Mouse (Mus musculus) spleen, postnatal 36 days (tissue): ENCODE results near the gene Hsdl1.

Experiments used
- DNase-seq, 2 experiments: peaks; one replicate each; pipeline ENCODE4 v3.0.0; 2022; ENCODE audit warnings: low spot score in 2 of 2, mixed read lengths in 1 of 2

The Hsdl1 gene

GRCm38 (mm10) chr8:119574437-119575365 is at the start of gene Hsdl1, which contains the start of gene Dnaaf1:
TSS of gene Hsdl1 (minus strand) at chr8:119575183.
TSS of gene Dnaaf1 (plus strand) at chr8:119575235.
- DNase-seq: peak; percentile 94 to 95

- DNase-seq: no peak
These were observed 48.8 kb upstream of the Hsdl1 start for GRCm38 (mm10) chr8:119623744-119624143.

DNA sequence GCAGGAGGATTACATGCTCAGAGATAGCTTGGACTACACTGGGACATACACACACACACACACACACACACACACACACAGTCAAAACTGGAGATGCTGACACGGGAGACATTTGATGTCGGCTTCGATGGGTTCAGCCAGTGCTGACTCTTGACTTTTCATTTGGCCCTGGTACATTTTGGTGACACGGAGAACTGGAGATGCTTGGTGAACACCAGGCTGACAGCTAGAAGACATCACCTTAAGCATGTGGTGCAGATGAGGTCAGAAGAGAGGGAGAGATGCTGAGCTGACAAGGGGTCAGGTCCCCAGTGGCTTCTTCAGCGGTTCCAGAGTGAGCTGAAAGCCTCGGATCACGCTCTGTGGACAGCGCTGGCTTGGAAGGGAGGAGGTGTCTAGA is 48.1 kb upstream of the Hsdl1 start:
- no peak for DNase-seq

GRCm38 (mm10) chr8:119622555-119622954 is 47.6 kb upstream of the Hsdl1 start:
- DNase-seq: no peak

DNA sequence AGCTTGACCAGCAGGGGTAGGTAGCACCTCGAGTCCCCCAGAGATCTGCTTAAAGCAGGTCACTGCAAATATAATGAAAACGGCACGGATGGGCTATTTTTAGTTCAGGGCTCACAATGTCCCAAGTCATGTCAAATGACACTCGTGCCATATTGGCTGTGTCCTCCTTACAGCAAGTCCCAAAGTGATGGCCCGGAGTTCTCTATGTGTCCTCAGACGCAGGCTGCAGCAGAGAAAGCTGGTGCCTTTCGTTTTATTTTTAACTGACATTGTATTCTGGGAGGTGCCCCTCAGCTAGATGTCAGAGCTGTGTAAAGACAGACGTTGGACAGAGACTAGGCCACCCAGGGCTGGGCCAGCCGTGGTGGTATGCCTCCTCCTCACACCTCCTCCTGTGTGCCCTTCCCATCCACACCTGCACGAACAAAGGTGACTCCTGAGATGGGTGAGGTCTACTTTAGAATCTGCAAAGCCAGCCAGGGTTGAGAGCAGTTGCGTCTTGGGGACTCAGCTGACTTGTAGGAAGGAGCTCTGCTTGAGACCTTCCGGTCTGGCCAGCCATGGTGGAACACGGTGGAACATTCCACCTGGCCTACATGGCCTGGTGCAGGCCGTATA is 46.0 kb upstream of the Hsdl1 start:
- no peak for DNase-seq

DNA sequence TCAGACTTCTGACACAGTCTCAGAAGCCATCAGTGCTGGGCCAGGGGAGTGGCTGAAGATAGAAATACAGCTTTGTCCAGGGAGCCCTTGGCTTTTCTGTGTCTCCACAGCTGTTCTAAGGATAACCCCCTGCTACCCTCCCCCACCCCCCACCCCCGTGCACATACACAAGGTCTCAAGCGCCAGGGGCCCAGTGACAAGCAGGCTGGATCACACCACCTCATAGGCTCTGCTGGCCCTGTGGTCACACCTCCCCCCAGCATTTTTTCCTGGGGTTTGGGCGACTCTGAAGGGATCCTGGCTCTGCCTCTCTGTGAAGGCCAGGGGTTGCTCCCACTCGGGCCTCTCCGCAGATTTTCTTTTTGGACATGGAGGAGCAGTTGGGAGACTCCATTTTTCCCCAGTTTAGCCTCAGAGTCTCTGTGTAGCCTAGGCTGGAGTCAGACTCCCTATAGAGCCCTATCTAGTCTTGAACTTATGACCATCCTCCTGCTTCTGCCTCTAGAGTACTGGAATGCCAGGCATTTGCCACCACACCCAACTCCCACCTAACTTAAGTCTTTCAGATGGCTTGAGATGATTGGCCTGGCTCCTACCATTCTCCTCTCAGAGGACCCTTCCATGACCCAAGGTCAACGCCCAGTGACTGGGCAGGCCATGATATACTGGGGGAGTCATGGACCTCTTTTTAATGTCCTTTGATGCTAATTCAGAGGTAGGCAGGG is 45.3 kb upstream of the Hsdl1 start:
- DNase-seq: no peak

- DNase-seq: no peak
These were observed 43.9 kb upstream of the Hsdl1 start for GRCm38 (mm10) chr8:119618887-119619286.

DNA sequence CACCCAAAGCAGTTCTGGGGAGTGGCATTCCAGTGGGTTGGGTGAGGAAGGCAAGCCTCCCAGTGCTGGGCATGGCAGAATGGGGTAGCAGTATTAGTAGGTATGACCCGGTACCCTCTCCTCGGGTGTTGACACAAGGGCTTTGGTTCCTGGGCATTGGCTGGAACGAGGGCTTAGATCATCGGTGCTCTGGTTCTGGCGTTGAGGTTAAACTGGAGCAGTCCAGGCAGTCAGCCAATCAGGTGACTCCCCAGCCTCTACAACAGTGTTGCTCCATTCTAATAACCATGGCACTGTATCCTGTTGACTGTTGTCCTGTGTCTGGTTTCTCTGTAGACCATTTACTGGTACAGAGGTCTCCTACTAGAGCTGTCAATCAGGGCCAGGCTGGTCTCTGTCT is 42.6 kb upstream of the Hsdl1 start:
- no peak for DNase-seq

DNA sequence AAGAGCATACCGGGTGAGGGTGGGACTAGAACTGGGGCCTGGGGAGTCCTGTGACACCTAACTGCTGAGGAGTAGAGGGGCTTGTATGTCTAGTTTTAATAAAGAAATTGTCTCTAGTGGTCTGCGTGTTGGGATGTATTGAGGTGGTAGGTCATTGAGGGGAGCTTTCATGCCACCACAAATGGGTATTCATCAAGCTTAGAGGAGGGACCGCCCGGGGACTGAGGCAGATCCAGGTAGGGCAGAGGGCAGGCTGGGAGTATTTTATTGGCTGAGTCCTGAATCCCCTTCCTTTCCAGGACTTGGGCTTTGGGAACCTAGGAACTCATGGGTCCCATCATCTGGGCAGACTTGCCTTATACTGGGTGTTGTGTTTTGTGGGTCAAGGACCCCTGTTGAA is 41.8 kb upstream of the Hsdl1 start:
- DNase-seq: no peak

DNA sequence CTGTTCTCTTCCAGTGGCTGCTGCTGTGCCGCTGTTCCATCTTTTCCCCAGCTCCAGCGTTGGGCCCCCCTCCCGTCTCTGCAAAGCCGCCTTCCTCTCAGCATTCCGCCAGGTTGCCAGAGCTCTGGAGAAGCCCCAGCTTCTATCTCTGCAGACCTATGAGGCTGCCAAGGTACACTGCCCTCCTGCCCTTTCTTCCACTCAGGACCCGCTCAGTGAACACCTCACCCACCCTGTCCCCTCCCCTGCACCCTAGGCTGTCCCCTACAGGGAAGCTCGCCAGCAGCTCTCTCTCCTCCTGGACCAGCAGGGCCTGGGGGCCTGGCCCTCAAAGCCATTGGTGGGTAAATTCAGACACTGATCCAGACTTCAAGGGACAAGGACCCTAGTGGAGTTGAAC is 41.4 kb upstream of the Hsdl1 start:
- no peak for DNase-seq

GRCm38 (mm10) chr8:119615096-119615495 is 40.1 kb upstream of the Hsdl1 start:
- no peak for DNase-seq

GRCm38 (mm10) chr8:119612471-119612870 is 37.5 kb upstream of the Hsdl1 start, which contains the start of gene Adad2:
TSS of gene Adad2 (plus strand) at chr8:119612747.
- DNase-seq: no peak

DNA sequence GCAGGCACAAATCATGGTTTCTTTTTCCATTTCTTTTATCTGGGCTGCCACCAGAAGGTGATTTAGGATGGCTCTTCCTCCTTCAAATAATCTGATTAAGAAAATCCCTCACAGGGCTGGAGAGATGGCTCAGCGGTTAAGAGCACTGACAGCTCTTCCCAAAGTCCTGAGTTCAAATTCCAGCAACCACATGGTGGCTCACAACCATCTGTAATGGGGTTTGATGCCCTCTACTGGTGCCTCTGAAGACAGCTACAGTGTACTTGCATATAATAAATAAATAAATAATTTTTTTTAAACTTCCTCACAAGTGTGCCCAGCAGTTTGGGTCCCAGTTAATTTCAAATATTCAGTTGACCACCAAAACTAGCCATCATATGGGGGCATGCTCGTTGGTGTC is 31.2 kb upstream of the Hsdl1 start:
- DNase-seq: no peak

DNA sequence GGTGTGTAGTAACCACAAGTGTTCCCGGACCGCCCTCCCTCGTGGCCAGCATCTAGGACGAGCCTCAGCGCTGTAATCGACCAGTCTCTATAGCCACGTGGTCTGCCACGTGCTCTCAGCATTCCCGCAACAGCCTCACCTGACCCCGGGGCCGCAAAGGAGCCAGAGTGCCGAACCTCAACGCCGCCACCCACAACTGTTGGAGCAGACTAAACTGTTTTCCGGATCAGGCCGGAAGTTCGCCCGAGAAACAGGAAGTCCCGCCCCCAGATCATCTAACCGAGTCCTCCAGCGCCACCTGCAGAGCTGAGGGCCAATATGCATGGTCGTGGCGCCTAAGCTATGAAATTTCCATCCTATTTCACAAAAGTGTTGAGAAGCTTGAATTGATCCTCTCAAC is 30.0 kb upstream of the Hsdl1 start, which contains the start of gene Taf1c:
Gene Taf1c (minus strand): TSS at position 227 of the 400 bp plus-strand sequence.
- peak; percentile 89 to 94 for DNase-seq

DNA sequence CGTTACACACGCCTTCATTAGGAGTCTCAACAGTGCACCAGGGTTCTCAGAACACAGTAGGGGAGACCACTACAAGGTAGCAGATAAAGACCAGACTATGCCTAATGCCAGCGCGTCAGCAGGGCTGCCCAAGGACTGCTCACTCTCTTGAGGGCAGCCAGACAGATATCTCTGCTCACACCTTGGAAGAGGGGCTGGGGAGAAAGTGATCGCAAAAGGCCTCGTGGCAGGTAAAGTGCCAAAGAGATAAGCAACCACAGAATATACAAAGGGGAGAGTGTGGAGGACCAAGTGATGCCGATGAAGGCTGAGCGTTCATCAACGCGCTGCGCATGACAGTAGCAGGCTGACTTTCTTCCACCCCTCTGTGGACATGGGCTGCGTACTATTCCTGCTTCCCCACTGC is 29.4 kb upstream of the Hsdl1 start:
- no peak for DNase-seq

GRCm38 (mm10) chr8:119603771-119604170 is 28.8 kb upstream of the Hsdl1 start:
- no peak for DNase-seq

DNA sequence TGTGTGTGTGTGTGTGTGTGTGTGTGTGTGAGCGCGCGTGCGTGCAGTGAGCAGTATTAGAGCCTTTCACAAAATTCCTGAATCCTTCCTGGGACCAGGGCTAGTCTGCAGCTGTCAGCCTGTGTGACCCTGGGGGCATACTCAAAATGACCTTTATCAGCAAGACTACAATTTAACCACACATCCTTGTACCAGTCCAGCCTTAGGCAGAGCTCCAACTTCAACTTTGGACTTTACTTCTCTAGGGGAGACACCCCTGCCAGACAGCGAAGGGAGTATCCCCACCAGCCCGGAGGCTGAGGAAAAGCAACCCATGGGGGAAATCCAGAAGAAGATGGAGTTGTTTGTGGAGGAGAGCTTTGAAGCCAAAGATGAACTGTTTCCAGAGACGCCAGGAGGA is 16.5 kb upstream of the Hsdl1 start:
- DNase-seq: no peak

GRCm38 (mm10) chr8:119590348-119590747 is 15.4 kb upstream of the Hsdl1 start:
- no peak for DNase-seq

GRCm38 (mm10) chr8:119588844-119589243 is 13.9 kb upstream of the Hsdl1 start:
- DNase-seq: no peak

- no peak for DNase-seq
These were observed 13.3 kb upstream of the Hsdl1 start for GRCm38 (mm10) chr8:119588321-119588720.

GRCm38 (mm10) chr8:119585901-119586300 is 10.9 kb upstream of the Hsdl1 start:
- DNase-seq: peak in 1 of 2 experiments; percentile 27
